Mouse (Mus musculus) heart, postnatal 4 days (tissue): ENCODE data around the gene Tulp4. TPM values are rescaled to one million over a fixed set of nuclear protein-coding genes. Genes with fewer than 3 reads are reported as not detected.
"Not testable (repeated sequence)": the region's sequence is repeated elsewhere in the genome, so short reads cannot be mapped to it uniquely, and the experiment has no call there.

Source experiments
- DNase-seq: peaks from one replicate; pipeline ENCODE4 v3.0.0; 2021
- microRNA-seq, 2 experiments: library from miRNA; unstranded; fragments of <30 nt; microRNA quantifications; one replicate each; pipeline ENCODE4 v1.2.0; 2021 to 2022
- total RNA-seq, 2 experiments: library from RNA; stranded (reverse); gene quantifications; 2 replicates each; pipeline ENCODE4 v1.2.3; 2021

Gene Tulp4
- total RNA-seq, 2 experiments from 2014 or later: 127 to 136 TPM

DNA sequence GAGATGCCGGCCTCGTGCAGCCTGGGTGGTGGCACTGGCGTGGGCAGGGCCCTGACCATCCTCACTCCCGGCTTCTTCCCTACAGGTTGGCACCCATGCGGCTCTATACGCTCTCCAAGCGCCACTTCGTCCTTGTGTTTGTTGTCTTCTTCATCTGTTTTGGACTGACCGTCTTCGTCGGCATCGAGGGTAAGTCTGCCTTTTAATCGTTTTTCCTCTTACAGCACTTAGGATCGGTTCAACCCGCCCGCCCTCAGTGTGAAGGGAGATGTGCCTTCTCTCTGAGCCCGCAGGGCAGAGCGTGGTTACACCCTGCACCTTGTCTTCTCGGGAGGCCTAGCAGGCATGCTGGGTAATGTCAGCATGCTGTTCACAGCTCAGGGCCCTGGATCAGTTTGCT, 174.3 kb downstream of the Tulp4 start:
- DNase-seq: not testable (repeated sequence)

- DNase-seq: not testable (repeated sequence)
Observed at GRCm38 (mm10) chr17:6283137-6283536, 176.9 kb downstream of the Tulp4 start.

DNA sequence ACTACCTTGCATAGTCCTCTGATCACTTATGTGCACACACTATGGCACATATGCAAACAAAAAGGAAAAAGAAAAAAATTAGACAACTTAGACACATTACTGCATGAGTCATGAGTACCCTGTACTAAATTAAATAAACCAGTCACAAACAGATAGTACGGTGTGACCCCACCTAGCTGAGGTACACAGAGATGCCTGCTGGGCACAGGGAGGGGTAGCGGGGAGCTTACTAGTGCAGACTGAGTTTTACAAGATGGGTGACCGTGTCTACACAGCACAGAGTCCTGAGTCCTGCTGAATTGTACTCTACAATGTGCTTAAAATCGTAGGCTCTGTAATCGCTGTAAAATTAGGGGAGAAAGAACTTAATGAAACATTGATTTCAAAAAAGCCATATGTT, 179.9 kb downstream of the Tulp4 start:
- DNase-seq: not testable (repeated sequence)

GRCm38 (mm10) chr17:6289045-6289444, 182.8 kb downstream of the Tulp4 start:
- DNase-seq: not testable (repeated sequence)

- not testable (repeated sequence) for DNase-seq
Observed at GRCm38 (mm10) chr17:6293882-6294281, 187.6 kb downstream of the Tulp4 start.

DNA sequence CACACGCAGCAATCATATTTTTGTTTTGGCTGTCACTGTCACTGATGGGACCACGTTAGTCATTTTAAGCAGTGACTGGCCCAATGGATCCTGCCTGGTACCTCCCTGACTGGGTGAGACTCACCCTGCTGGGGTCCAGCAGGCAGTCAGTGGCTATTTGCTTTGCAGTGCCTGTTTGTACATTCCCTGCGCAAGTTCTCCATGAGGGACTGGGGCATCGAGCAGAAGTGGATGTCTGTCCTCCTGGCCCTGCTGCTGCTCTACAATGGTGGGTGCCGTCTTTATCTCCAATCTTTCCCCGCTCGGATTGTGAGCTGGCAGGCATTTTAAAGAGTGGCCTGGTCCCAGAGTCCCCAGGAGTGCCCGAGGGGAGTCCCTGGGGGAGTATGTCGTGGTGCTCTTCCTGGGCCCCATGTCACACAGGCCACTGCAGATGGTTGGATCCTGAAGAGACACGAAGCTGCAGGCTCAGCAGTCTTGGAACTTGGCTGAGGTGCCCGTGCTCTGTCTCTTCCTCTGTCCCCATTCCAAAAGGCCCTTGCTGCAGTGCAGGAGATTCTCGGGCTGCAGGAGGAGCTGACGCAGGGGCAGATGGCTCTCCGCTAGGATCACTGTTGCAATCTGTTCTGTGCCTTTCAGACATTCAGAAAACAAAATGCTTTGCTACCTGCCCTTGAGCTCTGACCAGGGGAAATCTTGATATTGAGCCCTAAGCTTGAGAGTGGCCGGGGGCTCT, 191.0 kb downstream of the Tulp4 start:
- DNase-seq: not testable (repeated sequence)

GRCm38 (mm10) chr17:6300190-6300863, 194.1 kb downstream of the Tulp4 start:
- DNase-seq: not testable (repeated sequence)

Small RNAs within 50 kb of the gene (microRNA-seq; reads per million reads assigned to microRNA genes)
- gene Gm22774: 0 reads per million in 2 experiments

Other genes starting within 250 kb of the Tulp4 start
- 10 to 100 TPM; 26.5 to 28.6 TPM for gene Synj2, start 165.2 kb upstream of the Tulp4 start, total RNA-seq
- gene Serac1, start 26.7 kb upstream of the Tulp4 start, total RNA-seq: 1 to 10 TPM; 7.0 to 8.8 TPM
- 10 to 100 TPM; 87.1 to 94.5 TPM for gene Gtf2h5, start 26.7 kb upstream of the Tulp4 start, total RNA-seq
- gene Tmem181a, start 150.4 kb downstream of the Tulp4 start, total RNA-seq: 10 to 100 TPM; 12.6 to 13.0 TPM
- gene Dynlt1a, start 211.1 kb downstream of the Tulp4 start, total RNA-seq: 1 to 10 TPM; 4.2 to 5.1 TPM